Mouse (Mus musculus): ENCODE data around the gene Ehmt2. TPM values are rescaled to one million over a fixed set of nuclear protein-coding genes. Genes with fewer than 3 reads are reported as not detected.
A peak's percentile ranks its signal among the peaks of the same experiment; 100 is the strongest.

Gene Ehmt2
- polyA plus RNA-seq, 1 experiment from 2014 or later: 35.2 TPM

DNA sequence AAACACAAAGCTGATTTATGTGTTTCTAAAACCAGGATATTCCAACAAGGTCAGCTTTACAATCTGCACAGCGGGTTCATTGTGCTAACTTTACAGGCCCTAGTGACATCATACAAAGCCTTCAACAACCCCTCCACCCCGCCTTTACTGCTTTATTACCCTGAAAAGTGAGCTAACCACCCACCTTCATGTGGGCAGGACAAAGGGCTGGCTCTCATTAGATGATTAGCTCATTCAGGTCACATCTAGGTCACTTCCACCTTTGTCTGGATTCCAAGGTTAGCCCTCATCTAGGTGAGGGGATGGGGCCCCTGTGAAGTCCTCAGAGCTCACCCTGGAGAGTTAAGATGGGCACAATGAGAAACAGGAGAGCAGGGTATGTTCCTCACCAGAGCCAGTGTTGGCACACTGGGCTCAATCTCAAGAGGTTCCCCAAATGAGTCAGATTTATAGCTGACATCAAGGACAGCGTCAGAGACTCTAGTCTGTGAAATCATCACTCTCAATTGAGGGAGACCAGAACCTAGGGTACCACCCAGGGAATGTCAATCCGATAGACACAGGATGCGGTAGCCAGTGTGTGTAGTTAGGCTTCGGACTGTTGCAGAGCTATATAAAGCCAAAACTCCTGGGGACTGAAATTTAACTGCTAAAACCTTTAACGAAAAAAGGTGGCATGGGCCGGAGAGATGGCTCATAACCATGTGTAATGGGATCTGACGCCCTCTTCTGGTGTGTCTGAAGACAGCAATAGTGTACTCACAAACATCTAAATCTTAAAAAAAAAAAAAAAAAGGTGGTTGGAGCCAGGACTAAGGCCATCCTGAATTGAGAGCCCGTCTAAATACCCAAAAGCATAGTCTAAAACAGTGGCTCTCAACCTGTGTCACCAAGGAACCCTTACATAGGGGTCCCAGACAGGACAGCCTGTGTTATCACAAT lies 52.5 kb downstream of the Ehmt2 start:
- ATAC-seq (ENCODE audit: insufficient number of reproducible peaks, insufficient read depth, low FRiP score, low read depth): no peak
- peak overlapping the region; percentile 98 to 99 for H3K4me3 ChIP-seq (ENCODE audit: control insufficient read depth in 1 of 2, insufficient read depth in 1 of 2, low read depth in 1 of 2, low read length in 2 of 2)

GRCm38 (mm10) chr17:34951636-34952377 lies 53.5 kb downstream of the Ehmt2 start:
- peak overlapping the region; percentile 76 to 85 for H3K27ac ChIP-seq (replicated peaks in 1 of 2; ENCODE audit: control insufficient read depth in 1 of 2, insufficient read depth in 1 of 2, low read depth in 2 of 2, low read length in 2 of 2)
- H3K9me3 ChIP-seq (ENCODE audit: control insufficient read depth, low read length): no peaks in the 10 kb centered on the region
- peaks cover 5% of the 10 kb centered on the region; the same call in 1 of the 2 replicates for H3K27me3 ChIP-seq (ENCODE audit: control insufficient read depth, insufficient read depth, low read length)
- ATAC-seq (ENCODE audit: insufficient number of reproducible peaks, insufficient read depth, low FRiP score, low read depth): no peak; the same call in 1 of the 2 replicates
- under 1% methylated on average over 29 of the region's 29 CpGs for WGBS
- peak overlapping the region; percentile 78 for H3K4me2 ChIP-seq (ENCODE audit: low read length)
- peak overlapping the region; percentile 100 for H3K9ac ChIP-seq (ENCODE audit: low read length)
- peak overlapping the region; percentile 98 to 99 for H3K4me3 ChIP-seq (ENCODE audit: control insufficient read depth in 1 of 2, insufficient read depth in 1 of 2, low read depth in 1 of 2, low read length in 2 of 2)
- peaks cover 3 to 13% of the 10 kb centered on the region in 2 experiments for H3K4me1 ChIP-seq (ENCODE audit: control insufficient read depth in 2 of 2, insufficient read depth in 2 of 2, low read length in 2 of 2)
- peaks cover 22% of the 10 kb centered on the region for H3K36me3 ChIP-seq (ENCODE audit: control insufficient read depth, insufficient read depth, low read length)

More for the DNA sequence above, 52.5 kb downstream of the Ehmt2 start:
- Histone ChIP-seq H3K4me2 (ENCODE audit: low read length) (peak overlapping the region; percentile 78), H3K27me3 (ENCODE audit: control insufficient read depth, insufficient read depth, low read length) (no peaks in the 10 kb centered on the region), H3K4me1 (ENCODE audit: control insufficient read depth in 2 of 2, insufficient read depth in 2 of 2, low read length in 2 of 2) (peaks cover 3 to 13% of the 10 kb centered on the region in 2 experiments), H3K9ac (ENCODE audit: low read length) (peak overlapping the region; percentile 100), H3K27ac (replicated peaks in 1 of 2; ENCODE audit: control insufficient read depth in 1 of 2, insufficient read depth in 1 of 2, low read depth in 2 of 2, low read length in 2 of 2) (peak overlapping the region; percentile 76 to 85), H3K9me3 (ENCODE audit: control insufficient read depth, low read length) (no peaks in the 10 kb centered on the region), H3K36me3 (ENCODE audit: control insufficient read depth, insufficient read depth, low read length) (peaks cover 22% of the 10 kb centered on the region)
- WGBS: 34% methylated on average over 10 of the region's 10 CpGs

GRCm38 (mm10) chr17:34952378-34953040 lies 54.2 kb downstream of the Ehmt2 start:
- under 1% methylated on average over 23 of the region's 23 CpGs for WGBS
- ATAC-seq (ENCODE audit: insufficient number of reproducible peaks, insufficient read depth, low FRiP score, low read depth): peak; percentile 73

DNA sequence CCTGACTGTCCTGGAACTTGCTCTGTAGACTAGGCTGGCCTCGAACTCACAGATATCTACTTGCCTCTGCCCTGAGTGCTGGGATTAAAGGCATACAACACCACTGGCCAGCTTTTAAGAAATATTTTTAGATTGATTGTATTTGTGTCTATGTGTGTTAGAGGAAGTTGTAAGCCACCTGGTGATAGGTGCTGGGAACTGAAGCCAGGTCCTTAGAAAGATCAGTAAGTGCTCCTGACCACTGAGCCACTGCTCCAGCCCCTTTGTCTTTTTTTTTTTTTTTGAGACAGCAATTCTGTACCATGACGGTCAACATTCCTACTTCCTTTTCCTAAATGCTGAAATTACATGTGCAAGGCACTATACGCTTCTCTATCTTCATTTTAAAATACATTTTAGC lies 55.0 kb downstream of the Ehmt2 start:
- Histone ChIP-seq H3K9ac (ENCODE audit: low read length) (no peak overlapping the region), H3K9me3 (ENCODE audit: control insufficient read depth, low read length) (no peaks in the 10 kb centered on the region), H3K4me1 (ENCODE audit: control insufficient read depth in 2 of 2, insufficient read depth in 2 of 2, low read length in 2 of 2) (peaks cover 3 to 13% of the 10 kb centered on the region in 2 experiments), H3K27ac (replicated peaks in 1 of 2; ENCODE audit: control insufficient read depth in 1 of 2, insufficient read depth in 1 of 2, low read depth in 2 of 2, low read length in 2 of 2) (peak overlapping the region in 1 of 2 experiments; percentile 85; a peak in 1 of 4 replicates), H3K27me3 (ENCODE audit: control insufficient read depth, insufficient read depth, low read length) (peaks cover 7% of the 10 kb centered on the region; the same call in 1 of the 2 replicates), H3K4me2 (ENCODE audit: low read length) (no peak overlapping the region), H3K4me3 (ENCODE audit: control insufficient read depth in 1 of 2, insufficient read depth in 1 of 2, low read depth in 1 of 2, low read length in 2 of 2) (no peak overlapping the region), H3K36me3 (ENCODE audit: control insufficient read depth, insufficient read depth, low read length) (peaks cover 22% of the 10 kb centered on the region)
- ATAC-seq (ENCODE audit: insufficient number of reproducible peaks, insufficient read depth, low FRiP score, low read depth): no peak
- WGBS: 84% methylated on average over 3 of the region's 3 CpGs

More at GRCm38 (mm10) chr17:34952378-34953040, 54.2 kb downstream of the Ehmt2 start:
- H3K27ac ChIP-seq (replicated peaks in 1 of 2; ENCODE audit: control insufficient read depth in 1 of 2, insufficient read depth in 1 of 2, low read depth in 2 of 2, low read length in 2 of 2): peak overlapping the region; percentile 76 to 85
- H3K27me3 ChIP-seq (ENCODE audit: control insufficient read depth, insufficient read depth, low read length): peaks cover 7% of the 10 kb centered on the region; the same call in 1 of the 2 replicates
- peak overlapping the region; percentile 98 to 99 for H3K4me3 ChIP-seq (ENCODE audit: control insufficient read depth in 1 of 2, insufficient read depth in 1 of 2, low read depth in 1 of 2, low read length in 2 of 2)
- no peaks in the 10 kb centered on the region for H3K9me3 ChIP-seq (ENCODE audit: control insufficient read depth, low read length)
- peaks cover 3 to 13% of the 10 kb centered on the region in 2 experiments for H3K4me1 ChIP-seq (ENCODE audit: control insufficient read depth in 2 of 2, insufficient read depth in 2 of 2, low read length in 2 of 2)
- peak overlapping the region; percentile 78 for H3K4me2 ChIP-seq (ENCODE audit: low read length)
- peaks cover 22% of the 10 kb centered on the region for H3K36me3 ChIP-seq (ENCODE audit: control insufficient read depth, insufficient read depth, low read length)
- H3K9ac ChIP-seq (ENCODE audit: low read length): peak overlapping the region; percentile 100

- no peak overlapping the region for H3K9ac ChIP-seq (ENCODE audit: low read length)
- 93% methylated on average over 4 of the region's 4 CpGs for WGBS
Measured at GRCm38 (mm10) chr17:34953904-34954303, 55.6 kb downstream of the Ehmt2 start.

DNA sequence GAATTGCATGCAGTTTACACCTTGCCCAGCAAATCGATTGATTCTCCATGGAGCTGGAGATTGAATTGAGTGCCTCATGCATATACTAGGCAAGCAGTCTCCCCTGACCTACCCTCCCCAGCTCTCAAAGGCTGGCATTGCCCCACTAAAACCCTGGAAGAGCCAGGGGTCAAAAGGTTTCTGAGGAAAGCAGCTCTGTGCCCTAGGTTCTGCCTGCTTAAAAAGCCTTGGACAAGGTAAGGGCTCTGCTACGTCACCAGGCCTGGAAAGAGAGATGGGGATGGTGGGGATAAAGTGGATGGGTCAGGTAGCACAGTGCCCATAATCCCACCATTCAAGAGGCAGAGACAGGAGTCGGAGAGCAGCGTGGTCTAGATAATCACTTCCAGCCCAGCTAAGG lies 56.6 kb downstream of the Ehmt2 start:
- no peak overlapping the region for H3K27ac ChIP-seq (replicated peaks in 1 of 2; ENCODE audit: control insufficient read depth in 1 of 2, insufficient read depth in 1 of 2, low read depth in 2 of 2, low read length in 2 of 2)
- H3K27me3 ChIP-seq (ENCODE audit: control insufficient read depth, insufficient read depth, low read length): peaks cover 7% of the 10 kb centered on the region; the same call in 1 of the 2 replicates
- no peaks in the 10 kb centered on the region for H3K9me3 ChIP-seq (ENCODE audit: control insufficient read depth, low read length)
- H3K9ac ChIP-seq (ENCODE audit: low read length): no peak overlapping the region
- peaks cover 17% of the 10 kb centered on the region for H3K36me3 ChIP-seq (ENCODE audit: control insufficient read depth, insufficient read depth, low read length)
- no peak overlapping the region for H3K4me3 ChIP-seq (ENCODE audit: control insufficient read depth in 1 of 2, insufficient read depth in 1 of 2, low read depth in 1 of 2, low read length in 2 of 2)
- WGBS: 74% methylated on average over 4 of the region's 4 CpGs
- H3K4me2 ChIP-seq (ENCODE audit: low read length): no peak overlapping the region
- no peak for ATAC-seq (ENCODE audit: insufficient number of reproducible peaks, insufficient read depth, low FRiP score, low read depth)
- peaks cover 3 to 14% of the 10 kb centered on the region in 2 experiments for H3K4me1 ChIP-seq (ENCODE audit: control insufficient read depth in 2 of 2, insufficient read depth in 2 of 2, low read length in 2 of 2)

More at GRCm38 (mm10) chr17:34953904-34954303, 55.6 kb downstream of the Ehmt2 start:
- ATAC-seq (ENCODE audit: insufficient number of reproducible peaks, insufficient read depth, low FRiP score, low read depth): no peak
- Histone ChIP-seq H3K4me1 (ENCODE audit: control insufficient read depth in 2 of 2, insufficient read depth in 2 of 2, low read length in 2 of 2) (peaks cover 3 to 13% of the 10 kb centered on the region in 2 experiments), H3K36me3 (ENCODE audit: control insufficient read depth, insufficient read depth, low read length) (peaks cover 22% of the 10 kb centered on the region), H3K27me3 (ENCODE audit: control insufficient read depth, insufficient read depth, low read length) (peaks cover 7% of the 10 kb centered on the region; the same call in 1 of the 2 replicates), H3K9me3 (ENCODE audit: control insufficient read depth, low read length) (no peaks in the 10 kb centered on the region), H3K4me2 (ENCODE audit: low read length) (no peak overlapping the region), H3K27ac (replicated peaks in 1 of 2; ENCODE audit: control insufficient read depth in 1 of 2, insufficient read depth in 1 of 2, low read depth in 2 of 2, low read length in 2 of 2) (no peak overlapping the region), H3K4me3 (ENCODE audit: control insufficient read depth in 1 of 2, insufficient read depth in 1 of 2, low read depth in 1 of 2, low read length in 2 of 2) (no peak overlapping the region)

GRCm38 (mm10) chr17:34955884-34956283 lies 57.6 kb downstream of the Ehmt2 start:
- Histone ChIP-seq H3K36me3 (ENCODE audit: control insufficient read depth, insufficient read depth, low read length) (peaks cover 6% of the 10 kb centered on the region), H3K27ac (replicated peaks in 1 of 2; ENCODE audit: control insufficient read depth in 1 of 2, insufficient read depth in 1 of 2, low read depth in 2 of 2, low read length in 2 of 2) (no peak overlapping the region), H3K4me2 (ENCODE audit: low read length) (no peak overlapping the region), H3K9ac (ENCODE audit: low read length) (no peak overlapping the region), H3K9me3 (ENCODE audit: control insufficient read depth, low read length) (no peaks in the 10 kb centered on the region), H3K4me3 (ENCODE audit: control insufficient read depth in 1 of 2, insufficient read depth in 1 of 2, low read depth in 1 of 2, low read length in 2 of 2) (no peak overlapping the region), H3K27me3 (ENCODE audit: control insufficient read depth, insufficient read depth, low read length) (peaks cover 7% of the 10 kb centered on the region; the same call in 1 of the 2 replicates), H3K4me1 (ENCODE audit: control insufficient read depth in 2 of 2, insufficient read depth in 2 of 2, low read length in 2 of 2) (peaks cover 0 to 15% of the 10 kb centered on the region in 2 experiments; a peak in 3 of 4 replicates)
- 73% methylated on average over 3 of the region's 3 CpGs for WGBS
- ATAC-seq (ENCODE audit: insufficient number of reproducible peaks, insufficient read depth, low FRiP score, low read depth): no peak
